Mouse (Mus musculus): Measurements from ENCODE around the gene Pdgfa. TPM values are rescaled to one million over a fixed set of nuclear protein-coding genes. Genes with fewer than 3 reads are reported as not detected.

Gene Pdgfa
- polyA plus RNA-seq, 1 experiment from 2014 or later, result 29.3 TPM

Other genes starting within 250 kb of the Pdgfa start
- gene Fam20c, start 242.9 kb downstream of the Pdgfa start, polyA plus RNA-seq (2014; fragmentation: Nextera tagmentation; extraction: Ambion mirVana), result 3.0 and 3.7 TPM in 2 replicates
- gene Gm5294, start 177.3 kb downstream of the Pdgfa start, polyA plus RNA-seq (2014; fragmentation: Nextera tagmentation; extraction: Ambion mirVana), result not detected in 2 replicates
- 5.3 and 8.4 TPM in 2 replicates for gene Prkar1b, start 152.6 kb upstream of the Pdgfa start, polyA plus RNA-seq (2014; fragmentation: Nextera tagmentation; extraction: Ambion mirVana)
- 6.2 and 6.9 TPM in 2 replicates for gene Dnaaf5, start 152.9 kb upstream of the Pdgfa start, polyA plus RNA-seq (2014; fragmentation: Nextera tagmentation; extraction: Ambion mirVana)
- 33.4 and 40.9 TPM in 2 replicates for gene Sun1, start 203.3 kb upstream of the Pdgfa start, polyA plus RNA-seq (2014; fragmentation: Nextera tagmentation; extraction: Ambion mirVana)